Mouse (Mus musculus) right cerebral cortex, postnatal 4 days (tissue): ENCODE data around the gene Upf3a.
A peak's percentile ranks its signal among the peaks of the same experiment; 100 is the strongest.
"Not testable (repeated sequence)": the region's sequence is repeated elsewhere in the genome, so short reads cannot be mapped to it uniquely, and the experiment has no call there.

Experiments used
- DNase-seq: peaks from one replicate; pipeline ENCODE4 v3.0.0-alpha.2; 2022

Gene Upf3a

GRCm38 (mm10) chr8:13785250-13785763 is at the start of gene Upf3a:
TSS of gene Upf3a (plus strand) at chr8:13785615.
- DNase-seq: peak; percentile 88

GRCm38 (mm10) chr8:13740323-13740770 is 45.1 kb upstream of the Upf3a start:
- DNase-seq: peak; percentile 11

GRCm38 (mm10) chr8:13740817-13741613 is 44.4 kb upstream of the Upf3a start:
- DNase-seq: no peak

GRCm38 (mm10) chr8:13746212-13746611 is 39.2 kb upstream of the Upf3a start:
- not testable (repeated sequence) for DNase-seq

- no peak for DNase-seq
These were observed 37.8 kb upstream of the Upf3a start for GRCm38 (mm10) chr8:13747626-13748025.

- DNase-seq: peak; percentile 90
These were observed 31.7 kb upstream of the Upf3a start for GRCm38 (mm10) chr8:13753680-13754079.

- no peak for DNase-seq
These were observed 28.9 kb upstream of the Upf3a start for GRCm38 (mm10) chr8:13756480-13756879.

GRCm38 (mm10) chr8:13756982-13757804 is 28.2 kb upstream of the Upf3a start, which contains the start of gene Cdc16:
TSS of gene Cdc16 (plus strand) at chr8:13757676.
- DNase-seq: peak; percentile 93

GRCm38 (mm10) chr8:13757805-13758727 is 27.3 kb upstream of the Upf3a start:
- DNase-seq: peak; percentile 14

GRCm38 (mm10) chr8:13769206-13769605 is 16.2 kb upstream of the Upf3a start:
- no peak for DNase-seq

- DNase-seq: no peak
These were observed 4.9 kb upstream of the Upf3a start for GRCm38 (mm10) chr8:13780536-13780935.

- peak; percentile 100 for DNase-seq
These were observed 417 bp downstream of the Upf3a start for GRCm38 (mm10) chr8:13785764-13786299.

GRCm38 (mm10) chr8:13789606-13790005 is 4.2 kb downstream of the Upf3a start:
- no peak for DNase-seq

- no peak for DNase-seq
These were observed 7.8 kb downstream of the Upf3a start for GRCm38 (mm10) chr8:13793097-13793745.

GRCm38 (mm10) chr8:13793746-13794101 is 8.3 kb downstream of the Upf3a start:
- no peak for DNase-seq

- no peak for DNase-seq
These were observed 12.3 kb downstream of the Upf3a start for GRCm38 (mm10) chr8:13797676-13798075.

GRCm38 (mm10) chr8:13799566-13799965 is 14.2 kb downstream of the Upf3a start:
- DNase-seq: no peak

GRCm38 (mm10) chr8:13828598-13829172 is 43.3 kb downstream of the Upf3a start:
- no peak for DNase-seq

GRCm38 (mm10) chr8:13838289-13838688 is 52.9 kb downstream of the Upf3a start, which contains the start of gene AF366264:
TSS of gene AF366264 (minus strand) at chr8:13838389.
- DNase-seq: not testable (repeated sequence)

GRCm38 (mm10) chr8:13843286-13843685 is 57.9 kb downstream of the Upf3a start:
- not testable (repeated sequence) for DNase-seq
